Mouse (Mus musculus) brain, adult 2 months (tissue): ENCODE results near the gene Mfsd2b.
"Not testable (repeated sequence)": the region's sequence is repeated elsewhere in the genome, so short reads cannot be mapped to it uniquely, and the experiment has no call there.

Experiments used
- DNase-seq: peaks from one replicate; pipeline ENCODE4 v3.0.0; 2011; ENCODE audit warnings: low read depth, low spot score

The Mfsd2b gene

DNA sequence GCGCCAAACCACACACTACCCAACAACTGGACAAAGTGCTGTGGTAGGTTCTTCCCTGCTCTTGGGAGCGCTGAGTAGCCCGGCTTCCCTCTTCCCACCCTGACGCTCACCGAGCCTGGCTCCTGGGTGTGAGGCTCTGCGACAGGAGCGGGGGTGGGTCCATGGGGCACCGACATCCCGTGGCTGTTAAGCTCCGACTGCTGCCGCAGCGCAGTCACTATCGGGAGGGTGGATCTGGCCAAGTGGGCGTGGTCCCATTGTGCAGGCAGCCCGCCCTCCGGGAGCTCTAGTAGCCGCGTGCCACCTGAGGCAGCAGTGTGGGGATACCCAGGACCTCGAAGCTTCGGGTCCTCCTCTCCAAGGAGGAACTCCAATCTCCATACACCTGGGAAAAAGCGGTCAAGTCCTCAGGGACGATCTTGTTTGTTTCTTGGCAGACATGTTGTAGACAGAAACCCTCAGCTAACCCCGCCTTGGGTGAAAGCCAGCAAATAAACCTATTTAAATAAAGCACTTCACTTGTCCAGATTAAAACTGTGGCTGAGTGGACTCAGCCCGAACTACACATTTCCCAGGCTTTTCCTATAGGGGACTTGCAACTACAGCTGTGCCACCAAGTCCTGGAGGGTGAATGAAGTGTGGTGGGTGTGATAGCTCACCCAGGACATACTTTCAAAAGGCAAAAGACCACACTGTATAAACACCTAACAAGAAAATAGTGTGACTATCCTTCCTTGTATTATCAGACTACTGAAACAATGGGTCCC is at the start of gene Mfsd2b:
Gene Mfsd2b (minus strand): TSS at position 199 of the 767 bp plus-strand sequence.
- peak; percentile 61 for DNase-seq

DNA sequence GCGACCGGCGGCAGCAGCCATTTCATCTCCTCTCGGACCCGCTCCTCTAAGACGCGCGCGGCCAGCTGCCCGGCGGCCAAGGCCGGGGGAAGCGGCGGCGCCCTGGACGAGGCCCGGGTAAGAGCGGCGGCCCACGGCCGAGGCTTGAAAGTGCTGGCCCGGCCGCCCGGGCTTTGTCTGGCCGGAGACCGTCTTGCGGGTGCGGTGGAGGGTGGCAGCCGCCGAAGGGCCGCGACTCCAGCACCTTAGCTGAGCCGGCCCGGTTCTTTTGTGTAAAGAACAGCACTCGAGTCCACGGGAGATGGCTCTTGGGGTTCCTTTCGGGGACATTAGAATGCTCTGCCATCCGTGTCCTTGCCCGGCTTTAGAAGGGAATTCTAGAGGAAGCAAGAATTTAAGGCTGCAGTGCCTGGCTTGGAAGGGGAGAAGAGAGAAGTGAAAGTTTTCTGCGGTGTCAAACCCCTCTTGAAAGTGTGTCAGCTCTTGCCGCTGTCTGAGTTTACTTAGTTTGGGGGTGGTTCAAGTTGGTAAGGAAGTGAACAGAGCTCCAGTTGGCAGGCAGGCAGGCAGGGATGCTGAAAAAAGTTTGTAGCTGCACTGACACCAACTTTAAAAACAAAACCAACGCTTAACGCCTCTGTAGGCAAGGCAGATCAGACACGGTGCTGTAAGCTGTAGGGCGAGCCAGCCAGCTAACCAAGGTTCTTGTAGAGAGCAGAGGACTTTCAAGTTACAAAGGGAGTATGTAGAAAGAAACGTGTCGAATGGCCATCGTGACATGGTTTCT is 43.8 kb upstream of the Mfsd2b start:
- DNase-seq, result peak; percentile 68

DNA sequence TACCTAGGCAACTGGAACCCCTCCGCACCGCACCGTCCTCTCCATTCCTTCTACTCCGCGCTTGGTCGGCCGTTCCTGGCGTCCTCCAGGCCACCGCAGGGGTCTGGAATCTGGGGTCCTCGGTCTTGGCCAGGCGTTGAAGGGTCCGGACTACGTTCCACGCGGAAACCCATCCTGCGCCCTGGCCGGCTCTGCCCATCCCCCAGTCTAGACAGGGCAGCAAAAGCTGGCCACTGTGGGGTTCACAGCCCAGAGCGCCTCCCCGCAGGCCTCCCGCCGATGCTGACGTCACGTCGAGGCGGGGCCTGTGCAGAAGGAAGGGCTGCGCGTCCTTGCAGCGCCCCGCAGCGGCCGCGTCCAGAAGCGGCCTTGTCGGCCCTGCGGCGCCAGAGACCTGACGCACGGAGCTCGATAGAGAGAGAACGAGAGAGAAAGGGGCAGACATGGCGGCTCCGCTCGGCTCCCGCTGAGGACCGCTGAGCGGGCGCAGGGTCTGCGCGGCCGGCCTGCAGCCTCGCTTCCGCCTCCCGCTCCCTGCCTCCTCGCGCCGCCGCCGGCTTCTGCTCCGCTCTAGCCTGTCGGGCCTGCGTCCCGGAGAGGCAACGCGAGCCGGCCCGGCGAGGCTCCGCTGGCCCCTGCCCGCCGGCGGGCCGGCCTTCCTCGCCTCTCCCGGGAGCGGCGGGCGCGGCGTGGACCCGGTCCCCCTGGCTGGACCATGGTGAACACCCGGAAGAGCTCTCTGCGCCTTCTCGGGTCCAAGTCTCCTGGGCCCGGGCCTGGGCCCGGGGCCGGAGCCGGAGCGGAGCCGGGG is 43.0 kb upstream of the Mfsd2b start, which contains the start of gene Atad2b:
Gene Atad2b (plus strand): TSS at position 360 of the 811 bp plus-strand sequence.
- DNase-seq, result peak; percentile 99

DNA sequence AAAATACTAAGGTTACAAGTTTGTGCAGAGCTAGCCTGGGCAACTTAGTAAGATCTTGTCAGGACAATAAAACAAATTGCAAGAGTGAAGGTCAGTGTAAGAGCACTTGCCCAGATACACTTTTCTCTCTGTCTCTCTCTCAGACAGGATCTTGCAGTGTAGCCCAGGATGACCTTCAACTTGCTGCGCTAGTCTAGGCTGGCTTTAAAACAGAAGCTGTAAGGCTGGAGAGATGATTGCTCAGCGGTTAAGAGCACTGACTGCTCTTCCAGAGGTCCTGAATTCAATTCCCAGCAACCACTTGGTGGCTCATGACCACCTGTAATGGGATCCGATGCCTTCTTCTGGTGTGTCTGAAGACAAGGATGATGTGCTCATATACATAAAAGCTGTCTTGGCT is 40.8 kb upstream of the Mfsd2b start:
- no peak for DNase-seq

DNA sequence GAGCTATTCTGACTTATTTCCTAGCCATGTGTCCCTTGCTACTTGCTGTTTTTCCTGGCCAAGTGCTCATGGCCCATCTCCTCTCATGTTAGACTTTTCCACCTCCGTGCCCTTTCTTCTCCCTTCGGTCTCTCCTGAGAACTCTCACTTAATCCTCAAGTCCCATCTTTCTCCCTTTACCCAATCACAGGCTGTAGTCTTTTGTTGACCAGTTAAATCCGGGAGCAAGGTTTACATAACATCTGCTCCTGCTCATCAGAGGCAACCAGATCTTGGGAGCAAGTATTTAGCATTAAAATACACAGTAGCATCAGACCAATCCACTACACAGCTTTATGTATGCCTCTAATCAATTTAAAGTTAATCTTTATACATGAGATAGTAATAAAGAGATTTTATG is 40.3 kb upstream of the Mfsd2b start:
- DNase-seq, result no peak

DNA sequence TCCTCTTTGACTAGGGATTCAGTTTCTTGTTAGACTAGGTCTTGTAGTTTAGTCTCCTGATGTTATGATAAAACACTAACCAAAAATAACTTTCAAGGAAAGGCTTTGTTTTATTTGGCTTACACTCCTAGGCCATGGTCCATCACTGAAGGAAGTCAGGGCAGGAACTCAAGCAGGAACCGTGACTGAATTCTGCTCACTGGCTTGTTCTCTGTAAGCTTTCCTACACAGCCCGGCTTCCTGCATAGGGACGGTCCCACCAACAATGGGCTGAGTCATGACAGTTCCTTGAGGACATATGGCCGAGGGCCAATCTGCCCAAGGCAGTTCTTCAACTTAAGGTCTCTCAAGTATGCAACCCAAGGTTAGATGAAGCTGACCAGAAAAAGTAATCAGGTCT is 37.6 kb upstream of the Mfsd2b start:
- DNase-seq, result no peak

DNA sequence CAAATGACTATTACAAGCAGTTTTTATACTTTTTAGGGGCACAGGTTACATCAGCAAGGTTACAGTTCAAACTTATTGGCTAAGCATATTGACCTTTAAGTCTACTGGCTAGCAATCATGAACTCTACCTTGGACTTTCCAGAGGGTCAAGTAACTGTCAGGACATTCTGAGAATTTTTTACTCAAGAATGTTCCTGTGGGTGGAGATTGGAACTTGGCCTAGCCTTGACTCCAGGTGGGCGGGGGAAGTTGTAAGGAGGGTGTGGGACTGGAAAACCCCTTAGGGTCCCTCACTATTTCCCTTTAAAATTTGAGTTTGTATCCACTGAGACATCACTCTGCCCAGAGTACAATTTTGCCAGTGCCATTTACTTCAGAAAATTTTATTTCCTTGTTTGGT is 36.3 kb upstream of the Mfsd2b start:
- DNase-seq, result not testable (repeated sequence)

DNA sequence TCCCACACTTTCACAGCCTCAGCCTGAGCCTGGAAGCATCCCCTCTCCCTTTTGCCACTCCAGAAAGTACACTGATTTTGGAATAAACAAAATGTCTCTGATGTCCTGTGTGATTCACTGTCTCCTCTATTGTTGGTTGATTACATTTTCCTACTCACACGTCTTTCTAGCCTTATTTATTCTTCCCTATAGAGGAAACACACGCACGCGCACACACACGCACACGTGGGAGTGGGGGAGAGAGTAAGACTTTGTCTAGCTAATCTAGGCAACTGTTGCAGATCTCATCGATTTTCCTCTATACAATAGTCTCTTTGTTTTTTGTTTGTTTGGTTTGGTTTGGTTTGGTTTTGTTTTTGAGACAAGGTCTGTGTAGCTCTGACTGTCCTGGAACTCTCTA is 34.2 kb upstream of the Mfsd2b start:
- DNase-seq, result no peak

DNA sequence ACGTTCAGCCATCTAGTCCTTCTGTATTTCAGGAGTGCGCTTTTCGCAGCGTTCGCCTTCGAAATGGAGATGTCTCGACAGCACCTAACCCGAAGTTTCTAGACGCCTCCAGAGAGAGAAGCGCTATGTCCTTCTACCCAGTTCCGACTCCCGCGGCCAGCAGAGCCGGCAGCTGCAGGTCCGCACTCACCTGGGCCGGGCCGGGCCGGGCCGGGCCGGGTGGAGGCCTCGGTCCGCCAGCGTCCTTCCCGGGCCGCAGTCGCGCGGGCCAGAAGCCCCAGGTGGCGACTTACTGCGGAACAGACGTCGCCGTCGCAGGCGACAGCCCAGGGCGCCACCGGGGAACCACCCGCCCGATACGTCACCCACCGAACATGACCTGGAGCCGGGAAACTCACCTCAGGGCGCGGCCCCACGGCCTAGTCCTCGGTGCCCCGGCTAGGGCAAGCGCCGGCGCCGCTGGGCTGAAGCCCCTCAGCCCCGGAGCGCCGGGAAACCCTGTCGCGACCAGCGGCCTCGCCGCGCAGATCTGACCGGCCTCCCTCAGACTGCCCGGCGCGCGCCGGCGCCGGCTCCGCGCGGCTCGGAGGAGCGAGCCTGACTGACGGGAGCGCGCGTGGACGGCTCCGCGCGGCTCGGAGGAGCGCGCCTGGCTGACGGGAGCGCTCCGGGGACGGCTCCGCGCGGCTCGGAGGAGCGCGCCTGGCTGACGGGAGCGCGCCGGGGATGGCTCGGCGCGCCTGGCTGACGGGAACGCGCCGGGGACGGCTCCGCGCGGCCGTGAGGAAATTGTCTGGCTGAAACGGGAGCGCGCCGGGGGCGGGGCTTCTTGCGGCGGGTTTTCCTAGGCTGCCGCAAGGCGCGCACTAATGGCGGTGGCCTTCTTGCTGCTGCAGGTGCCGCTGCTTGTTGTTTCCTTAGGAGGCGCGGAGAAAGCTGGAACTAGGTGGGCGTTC is 33.1 kb upstream of the Mfsd2b start, which contains the start of gene Ubxn2a:
Gene Ubxn2a (minus strand): TSS at position 755 of the 956 bp plus-strand sequence.
- peak; percentile 98 for DNase-seq

DNA sequence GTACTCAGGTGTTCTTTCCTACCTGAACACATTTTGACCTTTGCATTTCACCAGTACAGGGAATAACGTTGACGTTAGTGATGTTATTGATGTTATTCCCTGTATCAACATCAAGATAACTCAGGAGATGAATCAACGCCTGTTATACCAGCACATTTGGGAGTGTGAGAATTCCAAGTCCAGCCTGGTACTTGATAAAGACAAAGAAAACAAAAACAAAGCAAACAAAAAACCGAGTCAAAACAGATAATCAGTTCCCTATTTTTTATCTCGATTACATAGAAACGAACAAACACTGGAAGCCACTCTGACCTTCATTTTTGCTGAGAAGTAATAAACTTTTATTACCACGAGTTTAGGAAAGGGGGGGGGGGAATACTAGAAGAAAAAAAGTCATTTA is 32.3 kb upstream of the Mfsd2b start:
- no peak for DNase-seq

DNA sequence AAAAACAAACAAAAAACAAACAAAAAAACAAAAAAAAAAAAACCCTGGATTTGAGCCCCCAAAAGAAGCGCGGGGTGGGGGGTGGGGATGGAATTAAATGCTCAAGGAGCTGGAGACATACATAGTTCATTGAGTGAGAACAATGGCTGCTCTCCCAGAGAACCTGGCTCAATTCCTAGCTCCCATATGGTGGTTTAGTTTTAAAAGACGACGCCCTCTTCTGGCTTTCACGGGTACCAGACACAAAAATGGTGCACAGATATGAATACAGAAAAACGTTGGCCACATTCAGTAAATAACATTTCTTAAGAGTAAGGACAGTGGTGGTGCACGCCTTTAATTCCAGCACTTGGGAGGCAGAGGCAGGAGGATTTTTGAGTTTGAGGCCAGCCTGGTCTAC is 31.8 kb upstream of the Mfsd2b start:
- DNase-seq, result peak; percentile 55

DNA sequence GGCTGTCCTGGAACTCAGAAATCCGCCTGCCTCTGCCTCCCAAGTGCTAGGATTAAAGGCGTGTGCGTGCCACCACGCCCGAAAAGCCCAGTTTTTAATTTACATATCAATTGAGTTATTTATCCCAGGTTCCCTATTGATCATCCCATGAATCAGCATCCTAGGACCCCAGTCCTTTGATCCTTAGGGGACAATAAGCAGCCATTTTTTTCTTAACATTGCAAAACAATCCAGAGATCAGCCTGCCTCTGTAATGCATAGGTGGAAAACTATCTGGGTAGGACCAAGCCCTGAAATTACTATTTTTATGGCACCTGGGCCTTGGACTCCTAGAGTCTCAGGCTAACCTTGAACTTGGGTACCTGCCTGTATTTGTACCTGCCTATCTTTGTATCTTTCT is 23.9 kb upstream of the Mfsd2b start:
- DNase-seq, result no peak

DNA sequence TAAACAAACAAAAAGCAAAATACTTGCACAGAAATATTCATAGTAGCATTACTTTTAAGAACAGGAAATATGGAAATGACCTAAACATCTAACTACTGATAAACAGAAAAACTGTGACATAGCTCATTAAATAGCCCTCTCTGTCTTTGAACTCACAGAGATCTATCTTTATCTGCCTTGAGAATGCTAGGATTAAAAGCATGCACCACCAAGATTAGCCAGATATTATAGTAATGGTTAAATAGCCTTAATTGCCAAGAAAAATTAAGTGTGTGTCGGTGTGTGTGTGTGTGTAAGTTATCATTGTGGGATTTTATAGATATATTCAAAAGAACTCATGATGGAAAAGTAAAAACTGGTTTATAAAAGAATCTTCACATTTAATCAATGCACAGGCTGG is 15.7 kb upstream of the Mfsd2b start:
- no peak for DNase-seq

DNA sequence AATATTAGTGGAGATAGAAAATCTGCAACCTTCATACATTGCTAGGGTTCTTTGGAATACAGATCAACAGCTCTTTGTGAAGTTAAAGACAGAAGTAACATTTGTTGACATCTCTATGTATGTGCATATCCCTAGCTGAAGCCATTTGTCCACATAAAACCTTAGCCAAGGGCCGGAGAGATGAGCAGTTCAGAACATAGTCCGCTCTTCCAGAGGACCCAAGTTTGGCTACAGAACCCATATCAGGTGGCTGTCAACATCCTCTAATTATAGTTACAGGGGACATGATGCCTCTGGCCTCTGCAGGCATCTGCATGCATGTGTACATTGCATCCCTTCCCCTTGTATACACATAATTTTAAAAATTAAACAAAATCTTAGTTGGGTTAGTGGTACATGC is 15.1 kb upstream of the Mfsd2b start:
- no peak for DNase-seq

DNA sequence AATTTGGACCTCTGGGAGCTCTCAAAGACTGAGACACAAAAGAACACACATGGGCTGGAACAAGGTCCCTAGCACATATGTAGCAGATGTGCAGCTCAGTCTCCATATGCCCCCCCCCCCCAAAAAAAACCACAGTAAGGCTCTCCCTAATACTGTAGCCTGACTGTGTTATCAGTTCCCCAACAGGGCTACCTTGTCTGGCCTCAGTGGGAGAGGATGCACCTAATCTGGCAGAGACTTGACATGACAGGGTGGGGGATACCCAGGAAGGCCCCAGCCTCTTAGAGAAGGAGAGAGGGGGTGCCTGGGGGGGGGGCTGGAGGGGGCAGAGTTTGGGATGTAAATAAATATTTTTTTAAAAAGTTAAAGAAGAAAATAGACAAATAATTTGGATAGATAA is 14.6 kb upstream of the Mfsd2b start:
- no peak for DNase-seq

DNA sequence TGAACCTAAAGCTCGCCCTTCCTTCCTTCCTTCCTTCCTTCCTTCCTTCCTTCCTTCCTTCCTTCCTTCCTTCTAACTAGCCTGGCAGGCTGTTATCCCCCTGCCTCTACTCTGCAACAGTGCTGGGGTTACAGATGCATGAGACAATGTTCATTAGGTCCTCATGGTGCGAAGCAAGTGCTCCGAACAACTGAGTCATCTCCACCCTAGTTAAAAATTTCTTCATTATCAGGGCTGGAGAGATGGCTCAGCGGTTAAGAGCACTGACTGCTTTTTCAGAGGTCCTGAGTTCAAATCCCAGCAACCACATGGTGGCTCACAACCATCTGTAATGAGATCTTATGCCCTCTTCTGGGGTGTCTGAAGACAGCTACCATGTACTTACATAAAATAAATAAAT is 12.4 kb upstream of the Mfsd2b start:
- DNase-seq, result not testable (repeated sequence)

DNA sequence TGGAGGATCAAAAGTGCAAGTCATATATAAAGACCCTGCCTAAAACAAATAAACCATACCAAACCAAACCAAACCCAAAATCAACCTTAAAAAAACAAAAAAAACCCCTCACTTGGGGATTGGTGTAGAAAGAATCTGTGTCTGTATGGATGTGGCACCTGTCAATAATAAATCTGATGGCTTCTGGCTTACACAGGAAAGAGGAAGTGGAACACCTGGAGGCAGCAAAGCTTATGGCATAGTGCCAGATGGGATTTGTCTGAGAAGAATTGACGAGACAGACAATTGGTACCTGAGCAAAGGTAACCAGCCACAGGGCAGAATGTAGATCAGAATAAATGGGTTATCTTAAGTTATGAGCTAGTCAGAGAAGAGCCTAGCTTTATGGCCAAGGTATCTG is 10.9 kb upstream of the Mfsd2b start:
- no peak for DNase-seq

DNA sequence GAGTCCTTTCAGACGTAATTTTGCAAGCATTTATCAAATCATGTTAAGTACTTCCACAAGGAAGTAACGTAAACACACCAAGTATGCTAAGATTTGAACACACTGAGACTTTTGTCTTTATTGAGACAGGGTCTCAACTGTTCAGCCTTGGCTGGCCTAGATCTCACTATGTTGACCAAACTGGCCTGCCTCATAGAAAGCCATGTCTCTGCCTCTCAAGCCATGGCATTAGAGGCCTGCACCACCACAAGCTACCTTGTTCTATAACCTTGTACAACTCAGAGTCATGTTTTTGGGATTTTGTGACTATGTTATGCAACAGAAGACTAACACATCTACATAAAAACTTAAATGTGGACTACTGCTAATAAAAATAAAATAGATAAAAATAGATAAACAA is 7.9 kb upstream of the Mfsd2b start:
- DNase-seq, result no peak

DNA sequence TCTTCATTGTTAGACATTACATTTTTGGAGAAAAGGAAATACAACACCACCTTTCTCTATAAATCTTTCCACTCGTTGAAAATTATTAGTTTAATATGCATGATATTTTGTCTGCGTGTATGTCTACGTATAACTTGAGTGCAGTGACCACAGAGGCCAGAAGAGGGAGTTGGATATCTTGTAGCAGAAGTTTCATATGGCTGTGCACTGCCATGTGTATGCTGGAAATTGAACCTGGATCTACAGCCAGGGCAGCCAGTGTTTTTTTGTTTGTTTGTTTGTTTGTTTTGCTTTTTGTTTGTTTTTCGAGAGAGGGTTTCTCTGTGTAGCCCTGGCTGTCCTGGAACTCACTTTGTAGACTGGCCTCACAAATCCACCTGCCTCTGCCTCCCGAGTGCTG is 4.9 kb upstream of the Mfsd2b start:
- DNase-seq, result peak; percentile 19

DNA sequence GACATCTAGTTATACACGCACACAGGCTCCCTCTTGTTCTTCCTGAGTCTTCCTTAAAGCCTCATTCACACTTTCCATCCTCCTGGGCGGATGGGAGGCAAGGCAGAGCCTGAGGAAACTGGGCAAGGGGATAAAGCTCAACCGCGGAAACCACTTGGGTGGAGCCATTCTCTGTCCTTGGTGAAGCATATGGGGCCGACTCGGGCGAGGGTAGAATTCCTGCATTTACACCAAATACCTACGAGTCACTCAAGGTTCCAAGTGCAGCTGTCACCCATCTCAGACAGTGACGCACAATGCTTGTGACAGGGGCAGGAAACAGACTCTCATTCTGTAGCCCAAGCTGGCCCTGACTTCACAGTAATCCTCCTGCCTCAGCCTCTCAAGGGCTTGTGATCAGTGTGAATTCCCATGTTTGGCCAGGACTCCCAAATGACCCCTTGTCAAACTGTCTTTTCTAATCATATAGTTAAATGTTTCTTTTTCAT is 4.2 kb upstream of the Mfsd2b start:
- no peak for DNase-seq

DNA sequence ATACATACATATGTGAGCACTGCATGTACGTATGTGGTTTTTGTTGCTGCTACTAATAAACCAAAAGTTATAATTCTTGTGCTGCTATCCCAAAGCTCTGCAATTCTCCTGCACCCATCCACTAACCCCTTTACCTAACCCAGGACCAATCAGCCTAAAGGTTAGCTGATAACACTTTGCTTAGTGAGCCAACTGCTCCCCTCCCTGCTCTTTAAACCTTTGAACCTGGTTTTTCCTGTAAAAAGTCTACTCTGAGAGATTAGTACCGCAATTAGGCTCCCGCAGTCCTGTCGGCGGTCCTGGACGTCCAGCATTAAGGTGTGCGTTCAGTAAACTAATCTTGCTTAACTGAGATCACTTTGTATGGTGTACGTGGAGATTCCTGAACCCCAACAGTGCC is 1.5 kb upstream of the Mfsd2b start:
- no peak for DNase-seq
